In the genomic region with DNA sequence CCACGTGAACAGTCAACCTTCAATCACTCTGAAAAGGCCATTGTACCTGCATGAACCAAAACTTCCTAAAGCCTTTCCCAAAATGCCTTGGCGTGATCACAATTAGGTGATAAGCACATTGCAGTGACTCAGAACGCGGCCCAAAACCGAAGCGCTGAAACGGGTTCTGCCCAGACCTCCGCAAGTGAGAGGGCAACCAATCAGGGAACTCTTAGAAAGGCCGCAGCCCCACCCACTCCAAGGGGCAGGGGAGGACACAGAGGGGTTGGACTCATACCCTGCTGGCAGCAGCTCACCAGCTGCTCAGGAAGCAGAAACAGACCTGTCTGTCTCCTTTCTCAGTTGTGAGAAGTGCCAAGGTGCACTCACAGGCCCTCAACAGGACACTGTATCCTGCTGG, we compare ENCODE assay signal across 8 mouse cellular contexts. TPM values are rescaled to one million over a fixed set of nuclear protein-coding genes. Genes with fewer than 3 reads are reported as not detected.
A peak's percentile ranks its signal among the peaks of the same experiment; 100 is the strongest.
DNase-seq lines count a peak whose midpoint lies in the region; ATAC-seq lines count a peak whose summit lies in the region.

No protein-coding gene starts in this region.

- 2% methylated on average over 9 of the region's 9 CpGs for WGBS in embryonic facial prominence, embryonic 10.5 days
- WGBS in heart, embryonic 12.5 days = 7% methylated on average over 9 of the region's 9 CpGs
- WGBS in kidney, embryonic 14.5 days = 6% methylated on average over 9 of the region's 9 CpGs

- DNase-seq in spleen, adult 18-20 months = peak; percentile 34 to 41
- DNase-seq in spleen, adult 12 weeks (ENCODE audit: low spot score) = no peak
- DNase-seq in embryonic facial prominence, embryonic 10.5 days (ENCODE audit: low spot score) = peak; percentile 55
- DNase-seq in lung, postnatal 10 days = peak; percentile 81
- DNase-seq in skeletal muscle tissue, adult 2 months (ENCODE audit: low read depth, low spot score) = peak; percentile 83
- no peak for DNase-seq in right cerebral cortex, adult 2 months (ENCODE audit: low spot score in 2 of 2)

- peak overlapping the region; percentile 35; the same call in 1 of the 2 replicates for H3K9ac ChIP-seq in heart, embryonic 12.5 days
- peak overlapping the region; percentile 24; the same call in 1 of the 2 replicates for H3K9ac ChIP-seq in kidney, embryonic 14.5 days (ENCODE audit: low read depth, low read length)

- H3K9me3 ChIP-seq in embryonic facial prominence, embryonic 10.5 days = no peaks in the 10 kb centered on the region
- no peaks in the 10 kb centered on the region for H3K9me3 ChIP-seq in heart, embryonic 12.5 days (replicated peaks)
- H3K9me3 ChIP-seq in kidney, embryonic 14.5 days (ENCODE audit: control insufficient read depth, low read length) = no peaks in the 10 kb centered on the region

- H3K27ac ChIP-seq in embryonic facial prominence, embryonic 10.5 days (replicated peaks) = no peak overlapping the region
- H3K27ac ChIP-seq in heart, embryonic 12.5 days (ENCODE audit: poor library complexity, severe bottlenecking) = no peak overlapping the region
- H3K27ac ChIP-seq in kidney, embryonic 14.5 days (ENCODE audit: low read depth, low read length) = no peak overlapping the region

- peak overlapping the region; percentile 60 for H3K4me2 ChIP-seq in heart, embryonic 12.5 days
- peak overlapping the region; percentile 20; the same call in 1 of the 2 replicates for H3K4me2 ChIP-seq in kidney, embryonic 14.5 days (replicated peaks; ENCODE audit: low read depth, low read length)

- peak overlapping the region; percentile 42 for H3K4me3 ChIP-seq in embryonic facial prominence, embryonic 10.5 days
- peak overlapping the region; percentile 30 for H3K4me3 ChIP-seq in heart, embryonic 12.5 days
- 0 out of 2 replicates have a peak overlapping the region, but pooled peaks have one; percentile 8 for H3K4me3 ChIP-seq in kidney, embryonic 14.5 days (ENCODE audit: low read length)

- peaks cover 23% of the 10 kb centered on the region for H3K4me1 ChIP-seq in embryonic facial prominence, embryonic 10.5 days
- H3K4me1 ChIP-seq in heart, embryonic 12.5 days (replicated peaks) = peaks cover 31% of the 10 kb centered on the region
- H3K4me1 ChIP-seq in kidney, embryonic 14.5 days (ENCODE audit: control insufficient read depth, insufficient read depth, low read length) = peaks cover 5% of the 10 kb centered on the region; the same call in 1 of the 2 replicates

- H3K27me3 ChIP-seq in embryonic facial prominence, embryonic 10.5 days (replicated peaks; ENCODE audit: low read depth, poor library complexity, severe bottlenecking) = no peaks in the 10 kb centered on the region
- no peaks in the 10 kb centered on the region for H3K27me3 ChIP-seq in heart, embryonic 12.5 days (replicated peaks)
- H3K27me3 ChIP-seq in kidney, embryonic 14.5 days (ENCODE audit: control insufficient read depth, insufficient read depth, low read length) = no peaks in the 10 kb centered on the region

- no peaks in the 10 kb centered on the region for H3K36me3 ChIP-seq in embryonic facial prominence, embryonic 10.5 days (replicated peaks)
- H3K36me3 ChIP-seq in heart, embryonic 12.5 days = no peaks in the 10 kb centered on the region
- no peaks in the 10 kb centered on the region for H3K36me3 ChIP-seq in kidney, embryonic 14.5 days (ENCODE audit: control insufficient read depth, insufficient read depth, low read length)

- peak; percentile 80; the same call in 1 of the 2 replicates for ATAC-seq in heart, embryonic 12.5 days (ENCODE audit: insufficient number of reproducible peaks, low FRiP score)
- peak; percentile 85 for ATAC-seq in kidney, embryonic 14.5 days (ENCODE audit: low FRiP score, low TSS enrichment)

RNA-seq across cellular contexts. Expression of gene Slc23a2, which starts 13.6 kb away (rescaled TPM):
- polyA plus RNA-seq in embryonic facial prominence, embryonic 10.5 days (2016; fragmentation: Nextera tagmentation; extraction: Ambion mirVana) = 8.8 and 8.9 TPM in 2 replicates
- 10.1 and 12.1 TPM in 2 replicates for polyA plus RNA-seq in heart, embryonic 12.5 days (2016; fragmentation: Nextera tagmentation; extraction: Ambion mirVana)
- 12.0 and 18.0 TPM in 2 replicates for polyA plus RNA-seq in kidney, embryonic 14.5 days (2014; fragmentation: Nextera tagmentation; extraction: Ambion mirVana)

Comparison
In these comparisons a context has a peak if more than half of its experiments do, and no peak if none do; other contexts are left out.
1. DNase-seq: peak in spleen, adult 18-20 months (2 of 2), embryonic facial prominence, embryonic 10.5 days (single experiment), lung, postnatal 10 days (single experiment) and skeletal muscle tissue, adult 2 months (single experiment); none in spleen, adult 12 weeks (single experiment) and right cerebral cortex, adult 2 months (0 of 2).
2. Peak in every context shown above with its lines, with median percentiles within 50 percentile points of each other: H3K4me3 ChIP-seq.